Mouse (Mus musculus): Measurements from ENCODE around the gene Prkce. TPM values are rescaled to one million over a fixed set of nuclear protein-coding genes. Genes with fewer than 3 reads are reported as not detected.
A peak's percentile ranks its signal among the peaks of the same experiment; 100 is the strongest.

Prkce gene
- total RNA-seq, 4 experiments from 2014 or later: 24.0 to 30.1 (median 27.4) TPM

DNA sequence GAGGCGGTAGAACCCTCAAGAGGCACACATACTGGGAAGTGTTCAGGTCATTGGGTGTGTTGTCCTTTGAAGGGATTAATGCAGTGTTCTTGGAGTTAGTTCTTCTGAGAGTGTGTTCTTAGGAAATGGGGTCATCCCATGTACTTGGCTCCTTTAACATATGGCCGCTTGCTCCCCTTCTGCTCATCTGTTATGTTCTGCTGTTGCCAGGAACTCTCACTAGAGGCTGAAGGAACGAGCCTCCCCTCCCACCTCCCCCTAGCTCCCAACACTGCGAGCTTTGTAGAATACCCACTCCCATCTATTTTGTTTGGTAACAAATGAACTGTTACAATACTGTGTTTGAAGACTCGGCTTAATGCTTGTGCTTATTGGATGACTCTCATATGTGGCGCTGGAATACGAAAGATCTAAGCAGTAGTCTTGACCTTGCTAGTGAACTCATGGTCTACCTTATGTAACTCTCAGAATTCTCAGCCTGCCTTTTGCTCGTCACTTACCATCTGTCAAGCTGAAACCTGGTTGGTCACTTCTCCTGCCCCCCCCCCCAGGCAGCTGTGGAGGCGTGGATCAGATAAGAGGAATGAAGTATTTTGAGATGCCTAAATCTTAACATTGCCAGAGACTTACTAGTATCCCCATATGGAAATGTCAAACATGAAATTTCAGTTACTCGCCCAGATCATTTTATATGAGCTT, 58.1 kb downstream of the Prkce start:
- no peak for DNase-seq (ENCODE audit: low spot score)

DNA sequence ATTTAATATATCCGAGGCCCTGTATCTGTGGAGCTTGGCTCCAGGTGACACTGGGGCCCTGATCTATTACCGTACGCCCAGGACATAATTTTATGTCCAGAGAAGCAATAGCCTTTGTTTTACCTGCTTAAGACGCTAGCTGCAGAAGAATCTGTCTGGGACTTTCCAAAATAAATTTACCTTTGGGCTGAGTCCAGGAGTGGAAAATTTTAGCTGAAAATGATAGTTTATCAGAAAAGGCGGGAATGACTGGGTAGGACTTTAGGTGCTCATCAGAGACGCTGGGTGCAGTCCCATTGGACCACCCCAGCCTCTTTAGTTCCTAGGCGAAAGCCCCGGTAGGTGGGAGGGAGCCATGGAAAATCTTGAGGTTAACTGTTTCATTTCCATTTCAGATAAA, 58.6 kb downstream of the Prkce start:
- no peak for DNase-seq (ENCODE audit: low spot score)

DNA sequence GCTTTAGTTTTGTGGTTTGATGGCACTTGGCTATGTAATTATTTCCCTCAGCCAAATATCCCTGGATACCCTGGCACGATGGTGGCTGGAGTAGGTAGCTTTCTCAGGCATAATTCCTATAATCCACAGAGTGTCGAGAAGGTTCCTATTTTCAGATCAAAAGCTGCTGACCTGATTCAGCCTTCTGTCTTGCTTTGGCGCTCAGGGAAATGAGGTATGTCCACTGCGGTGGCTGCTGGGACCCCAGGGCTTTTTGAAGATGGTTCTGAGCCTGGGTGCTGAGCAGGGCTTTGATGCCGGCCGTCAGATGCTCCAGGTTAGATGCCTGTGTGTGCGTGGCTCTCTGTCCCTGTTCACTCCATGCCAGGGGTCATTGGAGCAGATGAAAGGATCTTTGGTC, 59.0 kb downstream of the Prkce start:
- no peak for DNase-seq (ENCODE audit: low spot score)

DNA sequence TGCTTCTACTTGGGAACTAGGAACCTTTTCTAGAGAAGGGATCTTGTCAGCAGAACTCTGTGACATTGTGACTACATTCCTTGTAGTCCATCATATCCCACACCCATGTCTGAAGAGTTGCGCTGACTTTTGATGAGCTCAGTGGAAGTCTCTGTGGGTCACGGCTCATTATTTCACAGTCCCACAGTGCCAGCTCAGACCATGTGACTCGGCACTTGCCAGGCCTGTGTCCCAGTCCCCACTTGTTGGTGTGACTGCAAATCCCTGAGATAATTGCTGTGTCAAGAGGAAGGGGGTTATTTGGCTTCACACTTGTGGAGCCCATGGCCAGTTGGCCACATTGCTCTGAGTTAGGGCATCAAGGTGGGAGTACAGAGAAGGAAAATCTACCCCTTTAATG, 59.8 kb downstream of the Prkce start:
- DNase-seq (ENCODE audit: low spot score): no peak

DNA sequence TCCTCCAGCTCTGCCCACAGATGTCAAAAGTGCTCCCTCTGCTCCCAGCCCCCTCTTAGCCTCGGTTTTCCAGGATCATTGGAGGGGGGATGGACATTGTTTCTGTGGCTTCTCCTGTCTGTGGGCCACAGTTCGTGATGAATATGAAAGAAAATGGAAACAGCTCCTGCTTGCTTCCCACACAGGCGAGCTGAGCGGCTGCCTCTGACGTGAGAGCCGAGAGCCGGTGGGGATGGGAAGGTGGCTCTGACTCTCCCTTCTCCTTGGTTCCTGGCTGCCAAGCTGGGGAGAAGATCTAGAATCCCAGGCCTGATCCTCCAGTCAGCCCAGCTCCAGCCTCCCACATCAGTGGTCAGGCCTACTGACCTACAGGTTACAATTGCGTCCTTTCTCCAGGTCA, 61.3 kb downstream of the Prkce start:
- DNase-seq (ENCODE audit: low spot score): no peak

DNA sequence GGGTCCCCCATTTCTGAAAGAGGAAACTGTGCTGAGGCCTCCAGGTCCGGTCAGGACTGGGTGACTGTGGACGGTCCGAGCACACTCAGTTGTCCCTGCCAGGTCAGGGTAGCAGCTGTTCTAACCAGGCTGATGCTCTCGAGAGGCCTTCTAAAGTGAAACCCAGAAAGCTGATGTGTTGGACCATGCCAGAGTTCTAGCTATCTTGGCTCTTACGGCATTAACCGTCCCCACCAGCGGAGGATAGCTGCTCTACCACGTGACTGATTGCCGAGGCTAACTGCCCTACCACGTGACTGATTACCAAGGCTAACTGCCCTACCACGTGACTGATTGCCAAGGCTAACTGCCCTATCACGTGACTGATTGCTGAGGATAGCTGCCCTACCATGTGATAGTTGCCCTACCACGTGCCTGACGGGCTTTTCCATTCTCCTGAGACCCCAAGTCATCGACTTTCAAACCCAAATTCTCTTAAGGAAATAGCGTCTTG, 62.6 kb downstream of the Prkce start:
- no peak for DNase-seq (ENCODE audit: low spot score)

DNA sequence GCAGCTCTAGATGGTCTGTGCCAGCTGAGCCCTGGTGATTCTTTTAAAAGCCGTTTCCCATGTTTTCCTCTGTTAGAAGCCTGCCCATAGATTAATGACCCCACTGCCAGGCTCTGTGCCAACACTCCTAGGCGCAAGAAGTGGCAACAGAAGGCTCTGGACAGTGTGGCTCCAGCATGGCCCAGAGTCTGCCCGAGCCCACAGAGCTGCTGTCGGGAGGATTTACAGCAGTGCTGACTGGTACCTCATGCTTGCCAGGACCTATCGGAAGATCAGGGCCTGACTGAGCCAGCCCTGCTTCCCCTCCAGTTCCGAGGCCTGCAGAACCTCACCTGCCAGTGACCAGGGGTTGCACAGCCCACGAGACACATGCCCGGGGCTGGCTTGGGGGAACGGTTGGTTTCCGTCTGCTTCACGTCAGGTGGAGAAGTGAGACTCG, 64.2 kb downstream of the Prkce start:
- DNase-seq (ENCODE audit: low spot score): no peak

DNA sequence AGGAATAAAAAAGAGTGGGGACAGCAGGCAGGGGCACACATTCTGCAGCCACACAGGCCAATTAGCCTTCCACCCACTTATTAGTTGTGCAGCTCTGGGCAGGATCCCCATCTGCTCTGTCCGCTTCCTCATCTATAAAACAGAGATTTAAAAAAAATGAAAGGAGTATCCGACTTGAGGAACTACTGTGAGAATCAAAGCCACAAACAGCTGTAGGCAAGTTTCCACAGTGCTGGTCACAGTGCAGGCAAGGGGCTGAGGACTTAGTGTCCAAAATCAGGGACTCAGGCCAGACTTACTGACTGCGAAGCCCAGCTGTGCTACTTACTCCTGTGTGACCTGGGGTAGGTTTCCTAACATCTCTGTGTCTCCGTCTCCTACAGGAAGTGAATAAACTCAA, 64.7 kb downstream of the Prkce start:
- DNase-seq (ENCODE audit: low spot score): no peak

DNA sequence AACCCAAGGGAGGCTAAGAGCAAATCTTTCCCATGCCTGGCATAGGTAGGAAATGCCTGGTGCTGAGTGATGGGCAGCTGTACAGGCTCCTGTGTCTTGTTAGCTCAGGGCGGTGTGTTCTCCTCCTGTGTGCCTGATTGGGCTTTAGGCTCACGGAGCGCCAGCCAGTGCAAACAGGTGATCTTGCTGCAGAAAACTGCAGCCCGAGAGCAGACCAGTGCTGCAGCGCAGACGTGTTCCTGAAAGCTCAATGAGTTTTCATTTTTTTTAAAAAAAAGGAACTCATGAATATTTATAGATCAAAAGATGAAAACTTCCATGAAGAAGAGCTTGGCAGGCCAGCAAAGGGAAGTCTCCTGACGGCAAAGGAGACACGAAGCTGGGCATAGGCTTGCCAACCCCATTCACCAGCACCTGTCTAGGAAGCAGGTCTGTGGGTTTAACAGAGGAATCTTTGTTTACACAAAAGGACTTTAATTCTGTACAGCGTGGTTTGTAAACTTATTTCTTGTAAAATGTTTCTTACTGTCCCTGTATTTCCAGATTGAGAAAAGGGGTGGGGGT, 67.1 kb downstream of the Prkce start:
- DNase-seq (ENCODE audit: low spot score): no peak

DNA sequence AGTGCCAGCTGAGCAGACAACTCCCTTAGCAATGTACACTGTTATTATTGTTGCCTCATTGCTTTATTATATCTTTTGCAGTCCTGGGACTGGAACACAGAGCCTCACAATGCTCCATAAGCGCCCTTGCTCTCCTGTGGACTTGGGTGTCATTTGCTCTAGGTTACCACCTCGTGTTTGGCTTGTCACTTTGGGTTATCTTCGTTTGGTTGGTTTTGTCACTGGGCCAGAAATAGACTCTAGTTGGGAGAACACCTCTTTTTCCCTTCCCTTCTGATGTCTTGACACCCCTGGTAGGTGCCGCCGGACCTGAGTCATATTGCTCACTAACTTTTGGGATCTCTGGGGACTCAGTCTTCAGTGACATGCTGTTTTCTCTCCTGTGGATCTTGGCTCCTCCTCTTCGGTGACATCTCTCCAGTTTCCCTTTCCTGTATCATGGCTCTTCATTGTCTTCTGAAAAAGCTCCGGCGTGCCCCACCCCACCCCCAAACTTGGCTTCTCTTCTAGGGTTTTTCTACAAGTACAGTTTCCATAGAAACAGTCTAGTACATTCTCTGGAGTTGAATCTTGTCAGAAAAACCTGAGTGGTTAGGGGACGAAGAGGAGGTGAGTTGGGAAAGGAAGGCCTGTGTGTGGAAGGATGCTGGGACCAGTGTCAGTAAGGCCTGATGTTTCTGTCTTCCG, 68.6 kb downstream of the Prkce start:
- DNase-seq (ENCODE audit: low spot score): no peak

DNA sequence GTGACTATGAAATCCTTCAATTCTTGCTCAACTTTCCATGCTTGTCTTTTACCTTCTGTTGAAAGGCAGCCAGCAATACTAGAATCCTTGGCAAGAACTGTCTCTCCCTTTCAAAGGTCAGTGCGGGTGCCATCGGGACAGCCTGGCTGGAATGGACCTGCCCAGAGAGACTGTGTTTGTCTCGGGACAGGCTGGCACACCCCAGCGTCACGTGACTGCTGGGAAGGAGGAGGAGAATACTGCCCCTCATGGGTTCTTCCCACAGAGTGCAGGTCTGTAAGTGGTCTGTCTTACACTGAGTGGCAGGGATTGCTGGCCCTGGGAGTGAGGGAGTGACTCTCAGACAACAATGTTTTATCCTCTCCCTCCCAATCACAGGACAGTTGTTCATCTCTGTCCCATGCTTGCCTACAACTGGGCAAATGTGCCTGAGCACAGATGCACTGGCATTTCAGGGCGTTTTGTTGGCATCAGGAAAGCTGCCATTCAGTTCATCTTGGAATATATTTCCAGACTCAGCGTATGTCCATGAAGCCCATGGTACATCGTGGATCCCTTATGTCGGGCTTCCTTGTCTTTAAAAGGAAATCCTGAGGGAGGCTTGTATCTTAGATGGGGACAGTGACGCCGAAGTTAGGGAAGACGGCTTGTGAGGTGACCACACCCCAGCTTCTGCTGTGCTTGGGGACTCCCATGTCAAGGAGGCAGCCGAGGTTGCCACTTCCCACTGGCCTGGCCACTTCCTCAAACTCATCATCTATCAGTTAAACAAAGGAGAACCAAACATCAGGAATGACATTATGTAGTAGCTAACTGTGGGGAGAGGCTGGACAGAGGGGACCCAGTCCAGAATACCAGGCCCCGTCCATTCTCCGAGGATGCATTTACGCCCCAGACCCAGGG, 69.5 kb downstream of the Prkce start:
- peak; percentile 73 for DNase-seq (ENCODE audit: low spot score)

DNA sequence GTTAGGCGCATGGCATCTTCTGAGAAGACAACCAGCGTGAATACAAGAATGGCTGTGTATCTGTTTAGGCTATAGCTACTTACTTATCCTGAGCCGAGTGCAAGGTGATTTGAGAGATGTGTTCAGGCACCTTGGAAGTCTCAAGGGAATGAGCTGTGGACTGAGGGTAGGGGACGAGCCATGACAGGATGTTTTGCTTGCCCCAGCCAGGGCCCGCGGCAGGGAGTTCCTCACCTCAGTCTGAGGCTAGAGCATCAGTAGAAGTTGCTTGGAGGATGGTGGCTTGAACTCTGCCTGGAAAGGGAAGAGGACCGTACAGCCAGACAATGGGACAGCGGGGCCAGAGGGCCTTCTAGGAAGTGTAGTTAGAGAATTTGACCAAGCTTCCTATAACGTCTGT, 74.7 kb downstream of the Prkce start:
- DNase-seq (ENCODE audit: low spot score): no peak

DNA sequence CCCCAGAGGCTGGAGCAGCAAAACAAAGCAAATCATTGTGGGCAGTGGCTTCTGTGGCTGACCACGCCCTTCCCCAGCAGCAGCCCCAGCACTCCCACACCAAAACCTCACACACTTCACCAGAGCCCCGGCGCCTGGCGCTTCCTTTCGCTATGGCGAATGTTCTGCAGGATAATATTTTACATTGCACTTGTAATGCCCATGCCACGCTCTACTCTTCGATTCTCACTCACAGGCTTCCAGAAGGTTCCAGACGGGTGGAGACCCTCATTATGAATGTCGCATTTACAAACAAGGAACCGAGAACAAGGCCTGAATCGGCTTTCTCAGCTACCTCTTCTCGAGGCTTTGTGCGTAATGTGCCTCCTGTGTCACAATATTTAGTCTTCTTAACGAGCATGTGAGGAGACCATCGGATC, 75.5 kb downstream of the Prkce start:
- peak; percentile 29 for DNase-seq (ENCODE audit: low spot score)

DNA sequence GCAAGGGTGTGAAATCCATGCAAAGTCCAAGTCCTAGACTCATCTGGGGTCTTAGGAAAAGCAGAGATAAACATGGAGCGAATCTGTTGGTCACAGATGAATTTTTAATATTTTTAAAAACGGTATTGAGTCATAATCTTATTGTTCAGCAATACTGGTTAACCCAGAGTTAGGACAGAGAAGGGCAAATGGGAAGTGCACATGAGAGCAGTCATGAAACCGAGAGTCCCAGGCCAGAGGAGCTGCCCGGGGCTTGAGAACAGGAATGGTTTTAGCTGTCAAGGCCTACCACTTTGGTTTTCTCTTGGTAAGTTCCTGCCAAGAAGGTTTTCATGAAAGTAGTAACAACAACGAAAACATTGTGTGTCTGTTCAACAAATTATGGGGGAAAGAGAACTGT, 76.8 kb downstream of the Prkce start:
- DNase-seq (ENCODE audit: low spot score): no peak

DNA sequence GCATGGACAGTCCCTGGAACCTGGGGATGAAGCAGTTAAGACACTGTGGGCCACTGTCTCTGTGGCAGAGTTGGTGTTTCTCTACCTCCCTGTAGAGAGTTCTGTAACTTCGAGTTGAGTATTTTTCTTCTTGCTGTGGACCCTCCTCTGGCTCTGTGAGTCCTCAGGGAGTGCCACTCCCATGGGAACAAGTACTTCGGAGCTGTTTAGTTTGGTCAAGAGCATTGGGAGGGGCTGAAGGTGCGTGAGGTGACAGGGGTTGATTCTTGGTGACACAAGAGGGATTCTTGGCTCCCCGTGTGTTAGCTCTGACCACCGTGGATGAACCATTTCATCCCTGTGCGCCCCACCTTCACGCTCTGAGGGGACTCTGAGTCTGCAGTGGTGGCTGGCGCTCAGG, 81.2 kb downstream of the Prkce start:
- DNase-seq (ENCODE audit: low spot score): no peak

DNA sequence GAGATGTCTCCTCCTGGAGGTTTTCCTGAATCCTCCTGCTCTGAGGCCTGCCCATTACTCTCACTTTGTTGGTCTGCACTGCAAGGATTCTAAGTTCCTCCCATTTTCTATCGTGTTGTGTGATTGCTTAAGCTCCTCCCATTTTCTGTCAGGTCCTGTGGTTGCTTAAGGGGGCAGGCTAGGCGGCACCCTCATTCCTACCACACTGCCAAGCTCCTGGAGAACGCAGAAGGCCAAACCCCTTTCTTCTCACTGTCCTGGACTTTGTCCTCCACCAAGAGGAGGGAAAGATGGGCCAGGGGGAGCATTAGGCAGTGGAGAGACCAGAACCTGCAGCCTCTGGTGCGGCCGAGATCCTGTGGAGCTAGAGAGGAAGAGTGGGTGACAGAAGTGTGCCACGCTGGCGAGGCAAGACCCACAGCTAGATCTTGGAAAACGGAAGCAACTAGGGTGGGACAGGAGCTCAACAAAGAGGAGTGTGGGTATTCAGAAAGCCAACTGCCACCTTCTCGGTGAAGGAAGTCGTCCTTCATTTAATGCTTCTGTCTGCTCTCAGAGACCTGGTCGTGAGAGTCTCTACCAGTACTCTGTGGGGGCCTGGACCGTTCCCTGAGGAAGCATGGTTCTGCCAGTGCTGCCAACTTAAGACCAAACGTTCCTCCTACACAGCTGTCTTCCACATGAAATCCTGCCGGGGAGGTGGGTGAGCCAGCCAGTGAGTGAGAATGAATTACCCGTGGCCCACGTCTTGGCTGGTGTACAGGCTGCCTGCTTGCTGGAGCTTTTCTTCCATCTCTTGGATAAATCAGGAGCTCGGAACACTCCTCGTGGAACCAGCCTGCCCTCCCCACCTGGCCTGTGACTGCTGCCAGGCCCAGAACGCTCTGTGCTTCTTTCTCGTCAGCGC, 82.2 kb downstream of the Prkce start:
- DNase-seq (ENCODE audit: low spot score): no peak

DNA sequence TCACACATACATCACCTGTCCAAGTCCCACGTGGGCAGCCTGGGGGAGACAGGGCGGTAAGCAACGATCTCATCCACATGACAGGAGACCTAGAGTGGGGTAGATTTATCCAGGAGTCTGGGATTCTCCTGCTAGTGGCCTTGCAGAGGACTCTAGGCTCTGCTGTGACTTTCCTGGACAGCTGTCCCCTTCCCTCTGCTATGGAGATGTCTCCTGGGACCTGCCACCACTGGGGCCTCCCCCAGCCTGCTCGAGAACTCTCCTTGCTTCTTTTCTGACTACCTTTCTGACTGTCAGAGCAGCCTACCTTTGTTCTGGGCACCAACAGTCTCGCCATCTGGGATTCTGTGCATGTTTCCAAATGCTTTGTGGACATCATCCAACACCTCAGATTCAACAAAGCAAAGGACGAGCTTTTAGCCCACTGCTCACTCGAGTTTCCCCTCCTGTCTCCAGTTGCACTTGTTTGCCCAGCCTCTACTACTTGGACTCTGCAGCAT, 82.9 kb downstream of the Prkce start:
- no peak for DNase-seq (ENCODE audit: low spot score)

DNA sequence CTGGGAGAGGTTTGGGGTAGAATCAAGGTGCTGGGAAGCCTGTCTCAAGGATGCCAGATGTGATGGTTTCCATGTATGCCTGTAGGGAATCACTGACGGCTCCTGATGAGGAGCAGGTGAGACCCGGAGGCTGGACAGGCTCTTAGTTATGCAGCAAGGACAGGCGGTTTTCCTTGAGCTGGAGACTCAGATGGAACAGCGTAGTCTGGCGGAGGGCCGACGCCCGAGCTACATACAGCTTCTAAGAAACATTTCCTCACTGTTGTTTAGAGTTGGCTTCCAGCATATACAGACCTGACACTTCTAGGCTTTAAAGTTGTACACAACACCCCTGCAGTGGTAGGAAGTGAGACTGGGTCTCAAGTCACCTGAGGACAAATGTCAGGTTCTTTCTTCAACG, 86.3 kb downstream of the Prkce start:
- DNase-seq (ENCODE audit: low spot score): no peak

DNA sequence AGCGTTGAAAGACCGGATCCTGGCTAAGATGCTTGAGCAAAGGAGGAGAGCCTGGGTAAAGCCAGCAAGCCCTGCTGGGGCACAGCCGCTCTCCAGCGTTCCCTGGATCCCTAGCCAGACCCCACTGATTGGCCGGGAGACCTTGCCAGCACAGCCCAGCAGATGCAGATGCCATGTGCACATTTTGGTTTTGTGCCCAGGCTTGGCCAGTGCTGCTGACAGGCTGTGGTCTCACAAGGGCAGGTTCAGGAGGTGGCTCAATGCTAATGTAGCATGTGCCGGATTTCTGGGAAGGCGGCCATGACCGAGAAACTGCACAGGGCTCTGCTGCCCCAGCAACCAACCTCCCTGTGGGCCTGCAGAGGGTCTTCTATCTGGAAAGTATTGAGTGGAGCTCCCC, 86.7 kb downstream of the Prkce start:
- peak; percentile 80 for DNase-seq (ENCODE audit: low spot score)

DNA sequence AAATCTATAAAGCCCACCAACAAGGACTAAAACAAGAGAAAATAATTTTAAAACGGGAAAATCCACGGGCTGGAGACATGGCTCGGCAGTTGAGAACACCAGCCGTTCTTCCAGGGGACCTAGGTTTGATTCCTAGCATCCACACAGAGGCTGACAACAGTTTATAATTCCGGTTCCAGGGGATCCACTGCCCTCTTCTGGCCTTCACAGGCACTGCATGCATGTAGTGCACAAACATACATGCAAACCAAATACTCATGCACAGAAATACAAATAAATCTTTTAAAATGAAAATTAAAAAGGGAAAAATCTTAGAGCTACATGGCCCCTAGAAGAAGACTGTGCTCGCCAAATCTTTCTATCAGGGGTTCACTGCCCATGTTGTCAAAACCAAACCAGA, 87.4 kb downstream of the Prkce start:
- no peak for DNase-seq (ENCODE audit: low spot score)

DNA sequence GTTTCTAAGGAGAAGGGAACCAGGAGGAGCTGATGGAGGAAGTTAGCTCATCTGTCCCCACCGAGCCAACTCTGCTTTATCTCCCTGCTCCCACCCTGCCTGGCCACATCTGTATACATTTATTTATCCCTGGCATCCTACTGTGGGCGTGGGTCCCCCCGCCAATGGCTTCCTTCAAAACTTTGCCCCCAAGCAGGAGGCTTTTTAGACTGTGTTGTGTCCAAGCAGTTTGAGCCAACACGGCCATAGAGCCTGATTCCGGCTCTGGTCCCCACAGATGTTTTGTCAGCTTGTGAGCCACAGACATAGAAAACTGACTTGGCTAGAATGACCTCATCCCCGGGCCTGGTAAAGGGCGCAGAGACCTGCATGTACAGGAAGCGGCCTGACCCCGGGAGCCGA, 89.1 kb downstream of the Prkce start:
- DNase-seq (ENCODE audit: low spot score): no peak

All from heart, adult 8-10 months (tissue).